Comparison of ENCODE assay signal across 8 mouse cellular contexts in genomic region chrX:106920175-106920827, GRCm38 (mm10). TPM values are rescaled to one million over a fixed set of nuclear protein-coding genes. Genes with fewer than 3 reads are reported as not detected.
DNase-seq lines count a peak whose midpoint lies in the region; ATAC-seq and TF ChIP-seq lines count a peak whose summit lies in the region.

Gene Lpar4, plus strand, starts transcription at chrX:106920625.

- peak within 1 kb of the TSS; percentile 44 for H3K4me3 ChIP-seq in hindbrain, postnatal 0 days (ENCODE audit: low read length)
- H3K4me3 ChIP-seq in liver, embryonic 14.5 days (ENCODE audit: insufficient read depth in 1 of 2, low read depth in 2 of 2, low read length in 2 of 2) = peak within 1 kb of the TSS; percentile 36 to 43
- H3K4me3 ChIP-seq in myocyte = peak within 1 kb of the TSS; percentile 23

- no peak within 1 kb of the TSS; the same call in 1 of the 2 replicates for H3K27ac ChIP-seq in hindbrain, postnatal 0 days
- no peak within 1 kb of the TSS for H3K27ac ChIP-seq in liver, embryonic 14.5 days

- H3ac ChIP-seq in myocyte (ENCODE audit: control insufficient read depth, insufficient read length) = no peak within 1 kb of the TSS

- WGBS in hindbrain, postnatal 0 days = 27% methylated on average over 11 of the region's 11 CpGs
- WGBS in liver, embryonic 14.5 days (ENCODE audit: insufficient replicate concordance) = 18% methylated on average over 11 of the region's 11 CpGs

- no peaks in the 10 kb centered on the region for H3K4me1 ChIP-seq in hindbrain, postnatal 0 days (ENCODE audit: insufficient read depth, low read length)
- no peaks in the 10 kb centered on the region for H3K4me1 ChIP-seq in liver, embryonic 14.5 days (replicated peaks; ENCODE audit: control insufficient read depth in 2 of 2, insufficient read depth in 2 of 2, low read length in 1 of 2)

- no peaks in the 10 kb centered on the region for H3K79me2 ChIP-seq in myocyte (ENCODE audit: control insufficient read depth, insufficient read depth)

- H3K9me3 ChIP-seq in hindbrain, postnatal 0 days (ENCODE audit: low read length) = no peaks in the 10 kb centered on the region
- H3K9me3 ChIP-seq in liver, embryonic 14.5 days (ENCODE audit: control insufficient read depth, low read length) = no peaks in the 10 kb centered on the region

- peak within 1 kb of the TSS; percentile 44 for H3K9ac ChIP-seq in hindbrain, postnatal 0 days (replicated peaks; ENCODE audit: low read length)
- no peak within 1 kb of the TSS; the same call in 1 of the 2 replicates for H3K9ac ChIP-seq in liver, embryonic 14.5 days (replicated peaks)

- DNase-seq in layer of hippocampus, adult 11-12 months (ENCODE audit: low spot score) = peak; percentile 4
- DNase-seq in layer of hippocampus, postnatal 25 days (ENCODE audit: extremely low spot score in 1 of 2, low spot score in 1 of 2) = no peak
- peak; percentile 87 for DNase-seq in brain, embryonic 14.5 days (ENCODE audit: low read depth)
- peak; percentile 16 for DNase-seq in gastrocnemius, postnatal 25 days
- DNase-seq in hindbrain, postnatal 0 days (ENCODE audit: low spot score) = peak; percentile 68
- DNase-seq in liver, embryonic 14.5 days (ENCODE audit: low read depth in 3 of 3, low spot score in 3 of 3) = peak in 1 of 3 experiments; percentile 1
- no peak for DNase-seq in spleen, postnatal 14 days (ENCODE audit: low spot score in 2 of 2)

- TF ChIP-seq EP300 in liver, embryonic 14.5 days (IDR thresholded peaks at IDR 0.05; ENCODE audit: low read depth) = no peak

- no peaks in the 10 kb centered on the region for H3K36me3 ChIP-seq in hindbrain, postnatal 0 days (ENCODE audit: insufficient read depth, low read length)
- H3K36me3 ChIP-seq in liver, embryonic 14.5 days (replicated peaks; ENCODE audit: control insufficient read depth, insufficient read depth, low read depth) = no peaks in the 10 kb centered on the region
- no peaks in the 10 kb centered on the region for H3K36me3 ChIP-seq in myocyte (ENCODE audit: control insufficient read depth, insufficient read depth)

- peak within 1 kb of the TSS; percentile 50 for H3K4me2 ChIP-seq in hindbrain, postnatal 0 days (ENCODE audit: low read depth, low read length)
- peak within 1 kb of the TSS; percentile 56 for H3K4me2 ChIP-seq in liver, embryonic 14.5 days (ENCODE audit: low read depth)
- H3K4me2 ChIP-seq in myocyte (ENCODE audit: low read depth) = peak within 1 kb of the TSS; percentile 49

- peak; percentile 84 for ATAC-seq in hindbrain, postnatal 0 days
- no peak for ATAC-seq in liver, embryonic 14.5 days (ENCODE audit: insufficient read depth)

- no peaks in the 10 kb centered on the region for H3K27me3 ChIP-seq in hindbrain, postnatal 0 days (ENCODE audit: insufficient read depth, low read length)
- H3K27me3 ChIP-seq in liver, embryonic 14.5 days (ENCODE audit: control insufficient read depth, insufficient read depth, low read length) = no peaks in the 10 kb centered on the region
- H3K27me3 ChIP-seq in myocyte (ENCODE audit: control insufficient read depth, insufficient read depth, insufficient read length) = no peaks in the 10 kb centered on the region

- TF ChIP-seq POLR2A in brain, embryonic 14.5 days (IDR thresholded peaks at IDR 0.05; ENCODE audit: borderline replicate concordance, extremely low read depth, insufficient read depth, insufficient read length, poor library complexity, severe bottlenecking) = no peak
- TF ChIP-seq POLR2A in myocyte (IDR thresholded peaks at IDR 0.05; ENCODE audit: insufficient read length, low read depth) = no peak

- TF ChIP-seq CTCF in brain, embryonic 14.5 days (IDR thresholded peaks at IDR 0.05; ENCODE audit: borderline replicate concordance, extremely low read depth, insufficient read depth, insufficient read length) = no peak
- TF ChIP-seq CTCF in hindbrain, postnatal 0 days (IDR thresholded peaks at IDR 0.05; ENCODE audit: low read depth) = no peak
- TF ChIP-seq CTCF in liver, embryonic 14.5 days (IDR thresholded peaks at IDR 0.05; ENCODE audit: low read depth) = no peak

TF ChIP-seq in myocyte, 11 proteins besides CTCF, POLR2A, EP300 and RAD21:
- TF ChIP-seq CEBPB (IDR thresholded peaks at IDR 0.05; ENCODE audit: insufficient read depth, poor library complexity, severe bottlenecking) (no peak), POLR2AphosphoS2 (IDR thresholded peaks at IDR 0.05; ENCODE audit: insufficient read length, low read depth) (no peak), E2F4 (IDR thresholded peaks at IDR 0.05; ENCODE audit: insufficient read depth) (no peak), MYOD1 (IDR thresholded peaks at IDR 0.05; ENCODE audit: control insufficient read depth in 1 of 3, insufficient read length in 2 of 3, low read depth in 2 of 3) (no peak), MYOG (IDR thresholded peaks at IDR 0.05; ENCODE audit: control insufficient read depth in 1 of 3, insufficient read depth in 1 of 3, insufficient read length in 2 of 3, low read depth in 2 of 3) (no peak), REST (IDR thresholded peaks at IDR 0.05; ENCODE audit: insufficient read depth, insufficient read length) (no peak), SRF (IDR thresholded peaks at IDR 0.05; ENCODE audit: control insufficient read depth, insufficient read length, low read depth) (no peak), TCF12 (IDR thresholded peaks at IDR 0.05; ENCODE audit: insufficient read depth, poor library complexity, severe bottlenecking) (no peak), MAX (IDR thresholded peaks at IDR 0.05; ENCODE audit: low read depth) (no peak), USF1 (IDR thresholded peaks at IDR 0.05; ENCODE audit: low read depth) (no peak)

RNA-seq across cellular contexts. Expression of gene Lpar4, which starts in this region (rescaled TPM):
- total RNA-seq in layer of hippocampus, postnatal 25 days (2021) = 1 to 10 TPM; 2.2 to 2.4 TPM
- 2.9 and 3.9 TPM in 2 replicates for polyA plus RNA-seq in brain, embryonic 14.5 days (2012; rRNA removed)
- 1 to 10 TPM; 1.2 to 1.4 TPM for total RNA-seq in gastrocnemius, postnatal 25 days (2021)
- total RNA-seq in hindbrain, postnatal 0 days (2014; rRNA removed) = 3.7 and 4.3 TPM in 2 replicates
- polyA plus RNA-seq in hindbrain, postnatal 0 days (2015; fragmentation: Nextera tagmentation; extraction: Ambion mirVana) = 4.8 and 5.1 TPM in 2 replicates
- 0.62 and 0.70 TPM in 2 replicates for polyA plus RNA-seq in liver, embryonic 14.5 days (2012; rRNA removed)
- 1.8 and 2.7 TPM in 2 replicates for polyA plus RNA-seq in liver, embryonic 14.5 days (2014; fragmentation: Nextera tagmentation; extraction: Ambion mirVana)
- polyA plus RNA-seq in myocyte (2012; fragmentation: generic; extraction: Trizol) = 0.61 TPM

Comparison
In these comparisons a context has a peak if more than half of its experiments do, and no peak if none do; other contexts are left out.
1. DNase-seq: peak in layer of hippocampus, adult 11-12 months (single experiment), brain, embryonic 14.5 days (single experiment), gastrocnemius, postnatal 25 days (single experiment) and hindbrain, postnatal 0 days (single experiment); none in layer of hippocampus, postnatal 25 days (0 of 2) and spleen, postnatal 14 days (0 of 2).
2. Peak in every context shown above with its lines, with median percentiles within 50 percentile points of each other: H3K4me2 ChIP-seq and H3K4me3 ChIP-seq.